Mouse (Mus musculus) frontal cortex, postnatal 36 days (tissue): ENCODE data around the gene Scn8a.

ENCODE experiments used
- DNase-seq, 2 experiments: peaks; one replicate each; pipeline ENCODE4 v3.0.0; 2022; ENCODE audit warnings: low spot score in 2 of 2

The Scn8a gene

DNA sequence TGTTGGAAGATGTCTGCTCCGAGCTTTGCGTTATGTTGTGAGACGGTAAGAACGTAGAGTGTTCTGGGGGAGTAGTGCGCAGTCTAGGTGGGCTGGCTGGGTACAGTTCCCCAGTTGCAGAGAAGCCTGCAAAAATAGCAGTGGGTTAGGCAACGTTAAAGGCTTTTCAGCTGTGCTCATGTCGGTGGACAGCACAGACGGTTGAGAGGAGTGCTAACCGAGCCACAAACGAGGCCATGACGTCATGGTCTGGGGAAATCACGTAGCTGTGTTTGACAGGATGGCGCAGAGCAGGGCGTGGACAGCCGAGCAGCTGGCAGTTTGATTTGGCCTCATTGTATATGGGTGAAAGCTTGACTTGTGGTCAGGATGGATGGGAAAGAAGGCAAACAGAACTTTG, 9.4 kb downstream of the Scn8a start:
- DNase-seq, result no peak

DNA sequence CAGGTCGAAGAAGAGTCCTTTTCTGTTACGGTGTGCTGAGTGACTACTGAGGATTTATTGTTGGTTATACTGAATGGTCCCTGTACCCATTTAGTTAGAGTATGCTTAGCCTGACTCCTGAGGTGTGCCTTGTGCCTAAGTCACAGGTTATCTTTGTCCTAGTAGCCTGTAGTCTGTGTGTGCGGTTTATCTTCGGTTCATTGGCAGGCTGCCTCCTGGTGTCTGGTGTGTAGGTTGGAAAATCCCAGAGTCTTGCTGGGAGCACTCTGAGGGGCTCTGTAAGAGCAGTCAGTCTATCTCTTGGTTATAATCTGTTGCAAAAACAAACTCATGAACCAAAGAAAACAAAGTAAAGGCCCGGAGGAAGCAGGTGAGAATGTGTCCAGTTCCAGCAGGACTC, 11.7 kb downstream of the Scn8a start:
- no peak for DNase-seq

DNA sequence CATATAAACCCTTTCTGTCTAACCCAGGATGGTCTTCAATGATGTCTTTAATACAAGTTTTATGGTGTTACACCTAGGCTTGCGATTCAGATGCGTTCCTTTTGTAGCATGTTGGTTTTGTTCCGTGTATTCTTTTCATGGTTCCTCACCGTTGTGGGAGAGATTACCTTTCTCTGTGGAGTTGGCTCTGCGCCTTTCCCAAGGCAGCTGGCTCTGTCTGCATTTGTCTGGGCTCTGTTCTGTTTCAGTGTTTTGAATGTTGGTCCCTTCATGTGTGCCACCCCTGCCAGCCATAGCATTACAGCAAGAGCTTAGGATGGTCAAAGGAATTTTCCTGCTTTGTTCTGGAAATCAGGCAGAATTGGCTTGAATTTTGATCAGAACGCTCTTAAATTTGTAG, 14.8 kb downstream of the Scn8a start:
- no peak for DNase-seq

DNA sequence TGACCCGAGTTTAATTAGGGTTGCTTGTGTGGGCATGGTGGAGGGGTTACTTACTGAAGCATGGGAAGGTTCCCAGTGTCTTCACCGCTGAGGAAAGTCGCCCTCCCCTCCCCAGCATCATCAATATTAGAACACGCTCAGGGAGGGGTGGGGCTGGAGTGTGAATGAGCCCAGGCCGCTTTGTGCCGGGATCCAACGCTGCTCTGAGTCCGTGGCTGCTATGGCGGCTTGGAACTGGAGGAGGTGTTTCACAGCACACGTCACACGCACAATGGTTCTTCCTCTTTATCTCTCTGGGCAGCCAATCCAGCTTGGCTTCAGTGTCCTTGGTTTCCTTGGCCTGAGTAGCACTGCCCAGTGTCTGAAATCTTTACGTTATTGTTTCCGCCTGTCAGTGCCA, 22.3 kb downstream of the Scn8a start:
- no peak for DNase-seq

GRCm38 (mm10) chr15:100896502-100896901, 26.8 kb downstream of the Scn8a start:
- no peak for DNase-seq

DNA sequence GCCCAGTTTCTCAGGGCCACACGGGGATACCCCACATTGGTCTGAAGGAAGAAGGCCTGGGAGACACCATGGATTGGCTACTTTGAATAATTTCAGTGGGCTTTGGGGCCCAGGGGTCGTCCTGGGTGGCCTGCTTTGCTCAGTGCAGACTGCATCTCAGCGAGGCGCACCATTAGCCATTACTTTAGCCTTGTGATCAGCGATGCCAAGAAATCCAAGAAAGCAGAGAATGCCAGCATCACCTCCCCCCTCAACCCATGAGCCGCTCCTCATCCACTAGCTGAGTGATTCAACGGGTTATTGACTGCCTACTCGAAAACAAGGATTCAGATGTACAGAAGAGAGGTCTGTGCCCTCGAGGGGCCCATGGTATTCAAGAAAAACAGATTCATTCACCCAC, 34.2 kb downstream of the Scn8a start:
- DNase-seq, result no peak

DNA sequence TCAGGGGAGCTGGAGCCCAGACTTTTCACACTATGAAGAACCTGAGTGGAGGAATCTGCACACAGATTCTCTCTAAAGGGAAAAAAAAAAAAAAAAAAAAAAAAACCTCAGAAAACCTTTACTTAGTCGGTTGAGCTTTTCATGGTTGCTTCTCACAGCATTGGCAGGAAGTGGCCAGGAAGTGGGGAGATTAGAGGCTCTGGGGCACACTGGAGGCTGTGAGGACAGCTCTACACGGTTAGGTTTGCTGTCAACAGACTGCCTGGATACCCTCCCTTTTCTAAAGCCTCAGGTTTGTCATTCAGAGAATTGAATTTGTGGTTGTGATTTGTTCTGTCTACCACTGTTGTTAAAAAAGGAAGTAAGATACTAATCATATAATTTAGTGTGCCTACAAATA, 35.3 kb downstream of the Scn8a start:
- no peak for DNase-seq

DNA sequence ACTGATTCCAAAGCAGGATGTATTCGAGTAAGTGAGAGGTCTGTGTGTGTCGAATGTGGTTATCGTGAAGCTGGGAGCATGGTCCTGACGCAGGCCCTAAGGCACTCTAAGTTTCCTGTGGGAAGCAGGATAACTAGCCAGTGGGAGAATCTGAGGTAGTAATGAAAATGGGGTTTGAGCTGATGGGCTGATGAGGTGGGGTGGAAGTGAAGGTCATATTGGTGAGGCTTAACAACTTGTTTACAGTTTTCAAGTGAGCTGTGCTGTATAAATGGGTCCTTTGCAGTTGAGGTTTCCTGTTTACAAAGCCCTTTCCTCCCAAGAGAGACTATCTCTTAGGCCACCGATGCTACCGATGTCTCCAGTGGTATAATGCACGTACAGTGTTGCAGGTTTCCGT, 36.1 kb downstream of the Scn8a start:
- no peak for DNase-seq

- no peak for DNase-seq
Observed at GRCm38 (mm10) chr15:100908817-100909216, 39.2 kb downstream of the Scn8a start.

DNA sequence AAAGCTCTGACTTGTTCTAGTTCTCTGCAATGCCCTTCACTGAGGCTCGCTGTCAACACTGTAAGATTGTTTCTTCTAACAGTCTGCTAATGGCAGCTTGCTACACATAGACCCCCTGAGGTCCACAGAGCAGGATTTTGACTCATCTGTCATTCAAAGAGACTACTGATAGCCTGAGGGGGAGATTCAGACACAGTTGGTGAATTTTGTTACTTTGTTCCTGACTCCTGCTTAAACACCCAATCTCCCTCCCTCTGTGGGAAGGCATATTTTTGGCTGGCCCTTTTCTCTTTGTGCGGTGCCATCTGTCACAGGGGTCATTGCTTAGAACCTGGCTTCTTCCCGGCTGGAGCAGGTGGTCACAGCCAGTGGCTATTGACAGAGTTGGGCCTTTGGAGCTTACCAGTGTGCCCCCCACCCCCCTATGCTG, 40.1 kb downstream of the Scn8a start:
- no peak for DNase-seq

DNA sequence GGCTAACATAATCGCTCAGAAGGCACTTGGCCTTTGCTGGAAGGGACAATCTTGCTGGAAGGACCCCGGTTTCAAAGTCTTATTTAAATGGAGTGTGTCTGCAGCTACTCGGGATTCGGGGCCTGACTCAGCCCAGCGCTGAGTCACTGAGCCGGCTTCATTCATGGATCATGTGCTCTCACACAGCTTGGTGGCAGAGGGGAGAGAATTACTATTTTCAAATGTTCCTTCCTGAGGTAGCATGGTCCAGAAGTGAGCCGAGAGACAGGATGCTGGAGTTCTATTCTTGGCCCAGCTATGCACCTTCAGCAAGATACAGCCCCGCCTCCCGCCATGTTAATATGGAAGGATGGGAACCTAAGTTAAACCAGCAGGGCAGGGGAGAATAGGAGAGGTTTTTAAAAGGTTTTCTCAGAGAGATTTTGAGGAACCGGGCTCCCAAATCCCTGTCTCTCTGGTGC, 40.8 kb downstream of the Scn8a start:
- DNase-seq, result peak; percentile 76 to 80

DNA sequence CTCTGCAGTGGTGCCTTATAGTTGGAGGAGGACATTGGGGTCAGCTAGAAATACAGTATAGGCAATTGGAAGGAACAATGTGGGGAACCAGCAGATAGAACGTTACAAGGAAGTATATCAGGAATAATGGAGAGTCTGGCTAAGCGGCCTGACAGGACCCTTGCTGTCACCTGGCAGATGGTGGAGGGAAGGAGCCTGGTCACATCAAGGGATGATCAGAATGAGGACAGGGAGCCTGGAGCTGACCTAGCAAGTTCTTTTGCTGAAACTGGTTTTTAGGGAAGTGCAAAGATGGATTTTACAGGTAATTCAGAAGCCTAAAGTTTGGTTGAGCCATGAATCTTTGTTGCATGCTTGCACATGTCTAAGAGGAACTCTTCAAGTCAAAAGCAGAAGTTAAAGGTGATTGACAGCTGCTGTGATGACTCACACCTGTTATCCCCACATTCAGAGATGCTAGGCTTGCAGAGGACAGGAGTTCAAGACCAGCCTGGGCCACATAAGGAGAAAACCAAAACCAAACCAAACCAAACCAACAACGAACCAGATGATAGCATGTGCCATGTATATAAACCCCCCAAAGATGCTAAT, 43.1 kb downstream of the Scn8a start:
- no peak for DNase-seq

- DNase-seq, result no peak
Observed at GRCm38 (mm10) chr15:100914734-100915242, 45.1 kb downstream of the Scn8a start.

- DNase-seq, result no peak
Observed at GRCm38 (mm10) chr15:100918046-100918445, 48.4 kb downstream of the Scn8a start.

DNA sequence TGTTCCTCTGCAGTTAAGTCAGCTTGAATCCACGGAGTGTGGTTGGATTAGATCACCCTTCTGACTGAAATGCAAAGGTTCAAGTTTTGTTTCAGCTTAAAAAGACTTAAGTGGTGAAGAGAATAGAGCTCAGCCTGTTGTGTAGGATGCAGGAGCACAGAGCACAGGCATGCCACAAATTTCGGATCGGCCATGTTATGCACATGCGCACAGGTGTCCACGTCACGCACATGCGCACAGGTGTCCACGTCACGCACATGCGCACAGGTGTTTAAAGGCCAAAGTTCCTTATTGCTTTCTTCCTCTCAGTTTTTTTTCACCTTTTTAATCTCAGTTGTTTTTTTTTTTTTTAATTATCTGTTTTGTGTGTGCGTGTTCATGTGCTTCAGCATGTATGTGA, 52.6 kb downstream of the Scn8a start:
- DNase-seq, result no peak

GRCm38 (mm10) chr15:100923476-100923875, 53.8 kb downstream of the Scn8a start:
- peak; percentile 90 to 94 for DNase-seq

DNA sequence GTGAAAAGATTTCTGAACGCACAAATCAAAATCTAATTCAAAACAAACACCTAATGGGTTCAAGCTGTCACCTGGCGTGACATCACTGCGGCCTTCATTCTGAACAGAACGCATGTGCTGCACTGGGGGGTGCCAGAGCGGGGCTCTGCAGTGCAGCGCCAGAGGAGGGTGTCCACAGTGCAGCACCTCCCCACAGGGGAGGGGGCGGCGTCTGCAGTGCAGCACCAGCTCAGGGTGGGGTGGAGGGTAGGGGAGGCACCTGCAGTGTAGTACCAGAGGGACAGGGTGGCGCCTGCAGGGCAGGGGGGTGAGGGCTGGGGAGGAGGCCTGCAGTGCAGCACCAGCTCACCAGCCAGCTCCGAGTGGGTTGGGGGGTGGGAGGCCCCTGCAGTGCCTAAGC, 55.3 kb downstream of the Scn8a start:
- DNase-seq, result no peak

GRCm38 (mm10) chr15:100930477-100930876, 60.8 kb downstream of the Scn8a start:
- DNase-seq, result no peak

DNA sequence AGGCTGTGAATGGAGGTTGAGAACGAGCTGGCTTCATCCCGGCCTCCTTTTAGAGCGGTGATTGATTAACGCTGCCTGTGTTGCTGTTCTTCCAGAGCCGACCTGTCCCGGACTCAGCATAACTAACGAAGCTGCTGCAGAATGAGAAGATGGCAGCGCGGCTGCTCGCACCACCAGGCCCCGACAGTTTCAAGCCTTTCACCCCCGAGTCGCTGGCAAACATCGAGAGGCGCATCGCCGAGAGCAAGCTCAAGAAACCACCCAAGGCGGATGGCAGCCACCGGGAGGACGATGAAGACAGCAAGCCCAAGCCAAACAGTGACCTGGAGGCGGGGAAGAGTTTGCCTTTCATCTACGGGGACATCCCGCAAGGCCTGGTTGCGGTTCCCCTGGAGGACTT, 66.5 kb downstream of the Scn8a start:
- DNase-seq, result no peak

DNA sequence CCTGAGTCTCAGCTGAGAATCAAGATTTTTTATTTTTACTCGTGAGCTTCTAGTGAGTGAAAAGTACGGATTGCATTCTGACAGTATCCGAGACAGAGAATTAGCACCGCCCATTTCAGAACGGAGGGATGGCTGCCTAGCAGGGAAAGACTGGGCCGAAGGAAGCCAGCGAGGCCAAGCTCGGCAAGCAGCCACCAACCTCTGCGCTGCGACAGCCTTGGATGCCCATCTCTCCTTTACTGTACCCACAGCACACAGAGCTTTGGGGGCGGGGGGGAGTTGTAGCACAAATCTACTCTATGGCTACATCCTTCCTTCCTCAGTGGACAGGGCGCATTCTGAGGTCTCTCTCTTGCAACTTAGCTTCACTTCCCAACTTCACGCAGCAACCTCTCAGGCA, 78.7 kb downstream of the Scn8a start:
- no peak for DNase-seq

GRCm38 (mm10) chr15:100949169-100949568, 79.5 kb downstream of the Scn8a start:
- no peak for DNase-seq

GRCm38 (mm10) chr15:100951491-100951890, 81.8 kb downstream of the Scn8a start:
- DNase-seq, result peak in 1 of 2 experiments; percentile 60

DNA sequence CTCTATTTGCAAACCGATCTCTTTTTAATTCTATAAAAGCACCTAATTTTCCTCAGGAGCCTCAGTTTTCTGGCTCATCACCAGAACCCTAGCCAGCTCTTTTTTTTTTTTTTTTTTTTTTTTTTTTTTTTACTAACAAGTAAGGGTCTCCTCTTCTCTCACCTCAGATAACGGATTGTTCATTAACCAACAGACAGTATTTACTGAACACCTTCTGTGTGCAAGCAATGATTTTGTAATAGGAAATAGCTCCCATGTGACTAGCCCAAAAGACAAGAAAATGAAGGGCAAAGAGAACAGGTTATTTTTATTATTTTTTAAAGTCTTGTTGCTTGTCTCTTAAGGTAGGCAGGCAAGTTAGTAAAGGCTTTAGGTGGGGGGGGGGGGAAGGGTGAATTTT, 82.6 kb downstream of the Scn8a start:
- DNase-seq, result no peak

- no peak for DNase-seq
Observed at GRCm38 (mm10) chr15:100952854-100953253, 83.2 kb downstream of the Scn8a start.
